Mouse (Mus musculus): ENCODE measurements around the gene Galnt10.

Galnt10 gene

DNA sequence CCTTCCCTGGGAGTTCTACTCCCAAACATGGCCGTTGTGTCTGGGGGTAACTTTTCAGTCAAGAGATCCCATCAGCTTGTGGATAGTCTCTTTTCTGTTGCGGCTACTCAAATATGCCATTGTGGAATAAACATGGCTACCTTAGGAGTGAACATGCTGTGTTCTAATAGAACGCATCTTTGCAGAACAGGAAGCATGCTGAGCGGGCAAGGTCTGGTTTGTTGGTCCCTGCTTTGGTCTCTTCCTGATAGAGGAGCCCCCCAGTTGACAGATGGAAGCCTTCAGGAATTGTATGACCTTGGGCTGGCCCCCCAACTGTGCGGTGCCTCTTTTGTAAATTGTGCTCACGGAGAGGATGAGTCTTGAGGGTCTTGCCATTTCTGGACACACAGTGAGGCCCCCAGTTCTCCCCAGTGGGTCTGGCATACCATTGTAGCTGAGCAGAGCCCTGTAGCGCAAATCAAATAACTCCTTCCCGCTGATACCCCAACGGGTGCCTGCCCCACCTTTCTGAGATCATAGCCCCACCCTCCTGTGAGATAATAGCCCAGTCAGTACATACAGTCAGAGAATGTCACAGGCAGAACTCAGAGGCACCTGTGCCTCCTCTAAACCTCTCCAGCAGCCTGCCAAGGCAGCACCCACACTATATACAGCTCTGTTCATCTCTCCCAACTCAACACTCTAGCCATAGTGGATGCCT, 12.3 kb downstream of the Galnt10 start:
- DNase-seq (ENCODE audit: extremely low read depth, low read depth, low spot score) = no peak

- DNase-seq (ENCODE audit: extremely low read depth, low read depth, low spot score) = no peak
Measured at GRCm38 (mm10) chr11:57658214-57658613, 13.0 kb downstream of the Galnt10 start.

DNA sequence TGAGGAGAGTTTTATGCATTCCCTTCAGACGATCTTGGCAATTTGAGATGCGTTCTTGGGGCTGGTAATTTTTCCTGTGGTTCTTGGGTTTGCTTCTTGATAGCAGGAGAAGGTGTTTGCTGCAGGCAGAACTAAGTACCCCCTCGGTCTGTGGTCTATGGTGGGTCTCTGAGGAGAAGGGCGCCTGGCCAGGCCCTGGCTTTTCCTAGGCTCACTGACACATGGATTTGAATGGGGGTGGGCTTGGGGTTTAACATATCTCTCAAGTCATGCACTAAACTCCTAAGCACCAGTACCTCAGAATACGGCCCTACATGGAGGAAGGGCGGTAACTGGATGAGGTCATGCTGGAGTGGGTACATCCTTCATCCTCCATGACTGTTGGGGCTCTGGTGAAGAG, 13.5 kb downstream of the Galnt10 start:
- no peak for DNase-seq (ENCODE audit: extremely low read depth, low read depth, low spot score)

DNA sequence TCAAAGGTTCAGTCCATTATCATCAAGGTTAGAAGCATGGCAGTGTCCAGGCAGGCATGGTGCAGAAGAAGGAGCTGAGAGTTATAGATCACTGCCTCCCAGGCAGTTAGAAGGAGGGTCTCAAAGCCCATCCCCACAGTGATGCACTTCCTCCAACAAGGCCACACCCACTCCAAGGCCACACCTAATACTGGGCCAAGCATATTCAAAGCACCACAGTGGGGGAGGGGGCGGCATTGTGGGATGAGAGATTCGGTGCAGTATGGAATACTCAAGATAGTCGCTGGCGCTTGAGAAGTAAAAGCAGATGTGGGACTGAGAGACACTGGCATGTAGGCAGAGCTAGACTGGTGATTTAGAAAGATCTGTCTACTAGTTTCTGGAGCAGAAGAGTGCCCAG, 14.9 kb downstream of the Galnt10 start:
- no peak for DNase-seq (ENCODE audit: extremely low read depth, low read depth, low spot score)

DNA sequence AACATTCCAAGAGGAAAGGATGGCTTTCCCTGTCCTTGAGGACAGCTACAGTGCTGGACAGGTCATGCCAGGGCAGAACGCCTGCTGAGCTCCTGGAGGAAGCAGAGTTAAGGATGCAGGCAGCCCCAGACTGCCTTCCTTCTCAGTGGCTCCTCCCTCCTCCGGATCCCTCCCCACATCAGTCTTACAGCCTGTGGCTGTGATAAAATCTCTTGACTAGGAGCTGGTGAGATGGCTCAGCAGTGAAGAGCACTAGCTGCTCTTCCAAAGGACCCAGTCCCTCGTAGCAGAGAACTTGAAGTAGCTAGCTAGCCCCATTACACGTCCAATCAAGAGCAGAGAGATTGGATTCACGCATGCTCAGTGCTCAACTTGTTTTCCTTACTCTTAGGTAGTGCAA, 15.6 kb downstream of the Galnt10 start:
- DNase-seq (ENCODE audit: extremely low read depth, low read depth, low spot score) = no peak

DNA sequence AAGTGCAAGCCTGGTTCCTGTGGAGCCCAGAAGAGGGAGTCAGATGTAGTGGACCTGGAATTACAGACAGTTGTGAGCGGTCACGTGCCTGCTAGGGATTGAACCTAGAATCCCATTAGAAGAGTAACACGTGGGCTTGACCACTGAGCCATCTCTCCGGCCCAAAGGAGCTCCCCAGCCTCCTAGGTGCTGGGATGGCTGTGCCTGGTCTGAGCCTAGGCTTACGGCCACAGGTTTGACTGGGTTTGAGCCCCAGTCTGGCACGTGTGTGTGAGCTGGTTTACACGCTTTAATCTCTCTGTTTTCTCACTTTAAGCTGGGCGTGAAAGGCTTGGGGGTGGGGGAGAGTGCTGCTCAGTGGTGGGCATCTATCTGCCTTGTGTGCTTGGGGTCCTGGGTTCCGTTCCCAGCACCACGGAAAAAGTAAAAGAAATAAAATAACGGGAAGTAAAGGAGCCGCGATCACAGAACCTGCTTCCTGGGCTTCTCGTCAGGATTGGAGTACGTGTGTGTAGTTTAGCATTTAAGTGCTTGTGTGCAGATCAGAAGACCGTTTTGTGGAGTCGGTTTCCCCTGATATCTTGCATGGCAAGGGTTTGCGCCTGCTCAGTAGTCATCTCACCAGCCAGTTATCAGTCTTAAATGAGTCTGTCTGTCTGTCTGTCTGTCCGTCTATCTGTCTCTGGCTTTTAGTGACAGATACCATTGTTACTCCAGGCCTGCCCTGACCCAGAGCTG, 16.4 kb downstream of the Galnt10 start:
- no peak for DNase-seq (ENCODE audit: extremely low read depth, low read depth, low spot score)

GRCm38 (mm10) chr11:57662231-57662630, 17.0 kb downstream of the Galnt10 start:
- no peak for DNase-seq (ENCODE audit: extremely low read depth, low read depth, low spot score)

DNA sequence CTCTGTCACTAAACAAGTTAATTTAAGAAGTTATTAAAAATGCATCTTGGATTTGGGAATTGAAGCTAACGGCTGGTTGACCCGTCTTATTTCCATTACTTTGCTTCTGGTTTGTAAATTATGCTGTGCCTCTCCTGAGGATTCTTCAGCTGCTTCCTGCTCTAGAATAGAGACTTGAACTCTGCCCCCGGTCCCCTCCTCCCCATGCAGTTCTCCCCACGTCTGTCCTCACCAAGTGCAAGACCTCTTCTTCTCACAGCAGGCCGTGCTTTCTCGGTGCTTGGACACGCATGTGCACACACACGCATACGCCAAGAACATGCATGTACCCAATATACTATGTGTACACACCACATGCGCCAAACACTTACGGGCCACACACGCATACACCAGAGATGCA, 18.0 kb downstream of the Galnt10 start:
- no peak for DNase-seq (ENCODE audit: extremely low read depth, low read depth, low spot score)

GRCm38 (mm10) chr11:57664741-57665140, 19.5 kb downstream of the Galnt10 start:
- DNase-seq (ENCODE audit: extremely low read depth, low read depth, low spot score) = no peak

GRCm38 (mm10) chr11:57668271-57668670, 23.0 kb downstream of the Galnt10 start:
- no peak for DNase-seq (ENCODE audit: extremely low read depth, low read depth, low spot score)

DNA sequence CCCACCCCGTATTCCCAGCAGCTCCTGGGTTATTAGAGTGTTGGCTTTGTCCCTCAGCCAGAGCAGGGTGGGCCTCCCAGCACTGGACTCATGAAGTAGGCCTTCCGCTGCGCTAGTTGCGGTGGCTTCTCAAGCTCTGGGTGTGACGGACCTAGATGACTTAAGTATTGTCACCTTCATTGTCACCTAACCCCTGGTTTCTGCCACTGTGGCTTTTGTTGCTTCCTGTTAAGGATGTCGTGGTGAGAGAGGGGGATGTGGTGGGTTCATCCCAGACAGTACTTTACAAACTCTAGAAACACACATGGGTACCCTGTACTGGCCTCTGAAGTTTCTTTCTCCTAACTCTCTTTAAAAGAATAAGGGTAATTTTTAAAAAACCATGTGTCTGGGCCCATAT, 24.3 kb downstream of the Galnt10 start:
- DNase-seq (ENCODE audit: extremely low read depth, low read depth, low spot score) = no peak

GRCm38 (mm10) chr11:57671120-57671697, 26.0 kb downstream of the Galnt10 start:
- no peak for DNase-seq (ENCODE audit: extremely low read depth, low read depth, low spot score)

GRCm38 (mm10) chr11:57671797-57672196, 26.6 kb downstream of the Galnt10 start:
- DNase-seq (ENCODE audit: extremely low read depth, low read depth, low spot score) = no peak

- DNase-seq (ENCODE audit: extremely low read depth, low read depth, low spot score) = no peak
Measured at GRCm38 (mm10) chr11:57672995-57673394, 27.8 kb downstream of the Galnt10 start.

GRCm38 (mm10) chr11:57673977-57674687, 28.9 kb downstream of the Galnt10 start:
- DNase-seq (ENCODE audit: extremely low read depth, low read depth, low spot score) = no peak

GRCm38 (mm10) chr11:57677261-57677660, 32.0 kb downstream of the Galnt10 start:
- DNase-seq (ENCODE audit: extremely low read depth, low read depth, low spot score) = no peak

- DNase-seq (ENCODE audit: extremely low read depth, low read depth, low spot score) = no peak
Measured at GRCm38 (mm10) chr11:57682589-57682988, 37.3 kb downstream of the Galnt10 start.

DNA sequence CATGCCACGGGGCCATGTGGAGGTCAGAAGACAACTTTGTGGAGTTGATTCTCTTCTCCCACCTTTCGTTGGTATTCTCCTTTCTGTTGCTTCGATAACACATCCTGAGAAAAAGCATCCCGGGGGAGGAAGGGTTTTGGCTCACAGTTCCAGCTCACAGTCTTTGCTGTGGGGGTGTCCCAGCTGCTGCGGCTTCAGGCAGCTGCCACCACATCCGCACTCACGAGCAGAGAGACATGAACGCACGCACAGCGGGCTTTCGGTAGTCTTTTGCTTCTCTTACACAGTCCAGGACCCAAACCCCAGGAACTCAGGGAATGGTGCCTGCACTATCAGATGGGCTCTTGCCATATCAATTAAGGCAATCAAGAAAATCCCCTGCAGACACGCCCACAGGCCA, 37.9 kb downstream of the Galnt10 start:
- DNase-seq (ENCODE audit: extremely low read depth, low read depth, low spot score) = no peak

DNA sequence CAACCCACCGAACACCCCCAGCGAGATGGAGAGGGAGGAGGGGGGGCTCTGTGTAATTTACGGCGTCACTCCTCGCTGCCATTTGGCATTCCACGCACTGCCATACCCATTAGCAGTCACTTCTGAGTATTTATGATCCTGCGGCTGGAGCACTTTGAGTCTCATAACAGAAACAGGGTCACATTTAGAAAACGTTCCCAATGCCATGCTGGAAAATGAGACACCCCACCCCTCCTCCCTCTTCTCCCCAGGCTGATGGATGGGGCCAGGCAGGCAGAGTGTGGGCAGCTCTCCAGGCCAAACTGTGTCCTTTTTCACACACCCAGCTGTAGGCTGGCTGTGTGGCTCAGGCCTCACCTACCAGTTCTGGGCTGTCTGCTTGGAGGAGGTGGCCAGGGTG, 38.7 kb downstream of the Galnt10 start:
- no peak for DNase-seq (ENCODE audit: extremely low read depth, low read depth, low spot score)

GRCm38 (mm10) chr11:57684891-57685290, 39.6 kb downstream of the Galnt10 start:
- no peak for DNase-seq (ENCODE audit: extremely low read depth, low read depth, low spot score)

DNA sequence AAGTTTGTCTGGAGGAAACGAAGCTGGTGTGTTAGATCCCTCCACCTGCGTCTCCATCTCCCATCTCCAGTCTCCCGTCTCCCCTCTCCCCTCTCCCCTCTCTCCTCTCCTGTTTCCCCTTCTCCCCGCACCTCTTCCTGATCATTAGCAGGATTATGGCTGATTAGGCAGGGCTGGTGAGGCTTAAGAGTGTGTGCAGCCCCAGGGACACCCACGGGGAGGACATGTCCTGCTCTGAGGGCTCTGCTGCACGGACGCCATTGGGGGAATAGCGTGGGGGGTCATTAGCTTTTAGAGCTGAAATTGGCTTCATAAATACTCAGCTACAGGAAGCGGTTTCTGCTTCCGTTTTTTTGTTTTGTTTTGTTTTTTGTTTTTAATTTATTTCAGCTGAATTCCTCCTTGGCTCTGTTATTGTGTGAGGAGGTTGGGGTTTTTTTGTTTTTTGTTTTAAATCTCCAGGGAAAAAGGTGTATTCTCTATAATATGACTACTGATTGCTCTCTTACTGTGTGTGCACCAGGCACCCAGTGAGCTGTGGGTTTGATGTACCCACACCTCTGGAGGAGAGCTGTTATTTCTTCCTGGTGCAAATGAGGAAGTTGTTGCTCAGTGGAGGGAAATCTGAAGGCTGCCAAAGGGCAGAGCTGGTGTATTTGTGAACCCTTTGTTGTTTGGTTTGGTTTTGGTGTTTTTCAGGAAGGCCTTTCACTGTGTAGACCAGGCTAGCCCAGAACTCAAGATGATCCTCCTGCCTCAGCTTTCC, 40.6 kb downstream of the Galnt10 start:
- DNase-seq (ENCODE audit: extremely low read depth, low read depth, low spot score) = no peak

Measured in fat pad, adult 2 months (tissue).